Mouse (Mus musculus): ENCODE measurements at regions not wholly inside any gene's neighbourhood (a gene's known extent, or its start where the extent isn't known, plus 50 kb on each side); places are given as distances from the start of the nearest gene placed in this dataset.

- DNase-seq (ENCODE audit: low read depth, low spot score): no peak
Measured at GRCm38 (mm10) chr15:85674191-85674984, 60.4 kb upstream of the Ppara start.

- no peak for DNase-seq (ENCODE audit: low read depth, low spot score)
Measured at GRCm38 (mm10) chr15:85675126-85675525, 59.7 kb upstream of the Ppara start.

DNA sequence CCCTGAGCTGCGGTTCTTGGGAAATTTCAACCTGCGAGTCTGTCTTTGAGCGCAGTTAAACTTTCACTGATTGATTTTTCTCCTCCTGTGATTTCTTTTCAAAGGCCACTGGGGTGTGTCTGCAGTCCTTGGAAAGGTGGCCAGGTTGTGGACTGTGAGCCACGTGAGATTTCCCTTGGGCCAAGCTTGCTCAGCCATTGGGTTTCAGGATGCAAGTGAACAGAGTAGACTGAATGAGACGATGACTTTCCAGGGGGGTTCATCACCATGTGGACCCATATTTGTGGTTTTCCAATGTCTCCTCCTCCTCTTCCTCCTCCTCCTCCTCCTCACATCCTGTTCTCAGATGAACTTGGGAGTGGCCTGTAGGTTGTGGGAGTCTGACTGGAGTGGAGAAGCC is 59.0 kb upstream of the Ppara start:
- DNase-seq (ENCODE audit: low read depth, low spot score): no peak

DNA sequence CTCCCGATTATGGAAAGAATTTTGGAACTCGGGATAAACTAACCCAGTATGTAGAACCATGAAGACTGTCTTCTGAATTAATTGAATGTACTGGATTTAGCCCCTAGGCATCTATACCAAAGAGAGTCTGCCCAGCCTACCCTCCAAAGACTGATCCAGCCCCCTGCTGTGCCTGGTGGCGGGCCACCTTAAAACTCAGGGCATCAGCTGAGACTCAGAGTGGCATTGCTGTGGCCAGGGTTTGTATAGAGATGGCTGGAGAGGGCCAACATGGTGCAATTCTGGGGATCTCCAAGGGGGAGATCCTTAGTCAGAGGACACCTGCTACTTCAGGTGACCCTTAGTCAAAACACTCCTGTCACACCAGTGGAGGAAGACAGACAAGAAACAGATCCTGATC is 58.6 kb upstream of the Ppara start:
- DNase-seq (ENCODE audit: low read depth, low spot score): no peak

GRCm38 (mm10) chr15:85676871-85677270 is 57.9 kb upstream of the Ppara start:
- DNase-seq (ENCODE audit: low read depth, low spot score): no peak

GRCm38 (mm10) chr15:85677381-85677780 is 57.4 kb upstream of the Ppara start:
- DNase-seq (ENCODE audit: low read depth, low spot score): no peak

DNA sequence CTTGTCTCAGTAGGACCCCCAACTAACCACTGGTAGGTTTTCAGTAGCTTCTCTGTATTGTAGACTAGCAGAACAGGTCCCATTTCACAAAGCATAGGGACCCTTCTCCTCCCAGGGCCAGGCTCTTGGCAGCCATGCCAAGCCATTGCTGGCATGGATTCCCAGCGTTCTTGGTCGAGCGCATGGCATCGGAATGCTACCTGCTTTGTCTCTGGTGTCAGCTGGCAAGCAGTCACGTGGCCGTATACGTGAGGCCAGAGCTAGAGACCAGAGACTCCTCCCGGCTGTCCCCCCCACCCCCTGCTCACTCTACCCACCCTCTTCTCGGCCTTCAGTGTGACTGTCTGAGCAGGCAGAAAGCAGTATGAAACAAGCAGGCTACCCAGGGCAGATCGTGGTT is 56.9 kb upstream of the Ppara start:
- no peak for DNase-seq (ENCODE audit: low read depth, low spot score)

DNA sequence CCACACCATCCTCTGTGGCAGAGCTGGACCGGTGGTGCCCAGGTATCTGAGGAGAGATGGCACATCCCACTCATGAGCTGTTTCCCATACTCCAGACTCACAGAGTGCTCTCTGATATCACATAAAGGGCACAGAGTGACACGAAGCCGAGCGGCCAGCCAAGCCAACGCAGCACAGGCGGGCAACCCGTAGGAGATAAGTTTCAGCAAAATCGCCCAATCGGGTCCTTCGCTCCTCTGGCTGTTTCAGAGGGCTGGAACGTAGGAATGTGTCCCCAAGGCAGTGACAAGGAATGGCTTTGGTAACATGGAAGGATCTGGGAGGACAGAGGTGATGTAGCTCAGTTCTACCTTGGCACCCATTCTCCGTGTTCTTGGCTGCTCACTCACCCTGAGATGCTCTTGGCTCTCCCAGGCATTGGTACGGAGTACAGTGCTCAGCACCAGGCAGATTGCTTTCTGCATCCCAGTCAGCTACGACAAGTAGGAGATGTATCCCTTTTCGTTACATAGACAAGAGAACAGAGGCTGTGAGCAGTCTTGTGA is 56.4 kb upstream of the Ppara start:
- DNase-seq (ENCODE audit: low read depth, low spot score): no peak

- no peak for DNase-seq (ENCODE audit: low read depth, low spot score)
Measured at GRCm38 (mm10) chr15:85678981-85679708, 55.6 kb upstream of the Ppara start.

- no peak for DNase-seq (ENCODE audit: low read depth, low spot score)
Measured at GRCm38 (mm10) chr15:85679864-85680428, 54.8 kb upstream of the Ppara start.

DNA sequence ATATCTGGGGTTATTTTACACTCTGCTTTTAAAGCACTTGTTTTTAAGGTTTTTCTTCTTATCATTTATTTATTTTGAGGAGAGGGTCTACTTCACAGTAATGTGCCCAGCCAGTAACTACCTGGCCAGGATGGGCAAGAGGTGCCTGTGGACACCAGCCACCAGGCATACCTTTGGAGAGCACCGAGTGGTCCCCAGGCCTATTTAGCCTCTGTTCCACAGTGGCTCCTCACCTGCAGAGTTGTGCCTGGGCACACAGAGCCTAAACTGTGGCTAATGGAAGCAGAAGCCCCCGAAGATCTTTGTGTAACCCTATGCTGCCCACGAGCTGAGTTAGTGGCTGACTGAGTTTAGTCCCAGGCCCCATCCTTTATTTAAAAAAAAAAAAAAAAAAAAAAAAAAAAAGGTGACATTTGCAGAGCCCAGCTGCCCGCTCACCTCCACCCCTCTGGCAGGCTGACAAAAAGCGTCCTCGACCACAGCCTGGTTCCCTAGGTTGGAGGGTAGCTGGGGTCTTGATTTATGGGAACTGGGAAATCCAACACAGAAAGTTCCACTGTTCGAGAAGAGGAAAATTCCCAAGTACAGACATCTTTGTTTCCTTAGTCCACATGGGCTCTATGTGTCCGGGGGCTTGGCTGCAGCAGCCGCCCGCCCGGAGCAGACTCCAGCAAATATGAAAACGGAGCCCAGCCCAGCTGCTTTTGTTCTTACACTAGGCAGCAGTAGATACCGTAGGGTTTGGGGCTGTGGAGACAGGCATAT is 54.1 kb upstream of the Ppara start:
- no peak for DNase-seq (ENCODE audit: low read depth, low spot score)

DNA sequence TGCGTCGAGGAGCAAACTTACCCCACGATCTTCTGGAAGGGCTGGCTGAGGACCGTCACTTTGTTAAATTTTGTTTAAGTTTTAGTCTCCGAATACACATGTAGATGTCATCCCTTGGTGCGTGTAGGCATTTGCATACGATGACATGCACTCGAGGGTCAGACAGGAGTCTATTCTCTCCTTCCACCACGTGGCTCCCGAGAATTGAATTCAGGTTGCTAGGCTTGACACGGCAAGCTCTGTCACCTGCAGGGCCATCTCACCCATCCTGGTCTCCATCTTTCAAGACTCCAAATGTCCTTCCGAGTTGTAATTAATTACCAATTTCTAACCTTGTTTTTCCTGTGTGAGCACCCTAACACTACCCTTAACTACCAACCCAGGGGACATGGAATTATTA is 52.7 kb upstream of the Ppara start:
- no peak for DNase-seq (ENCODE audit: low read depth, low spot score)

- DNase-seq (ENCODE audit: low read depth, low spot score): no peak
Measured at GRCm38 (mm10) chr15:85682780-85683179, 52.0 kb upstream of the Ppara start.

GRCm38 (mm10) chr15:85683271-85683670 is 51.5 kb upstream of the Ppara start:
- no peak for DNase-seq (ENCODE audit: low read depth, low spot score)

GRCm38 (mm10) chr15:85683716-85684115 is 51.1 kb upstream of the Ppara start:
- DNase-seq (ENCODE audit: low read depth, low spot score): no peak

GRCm38 (mm10) chr15:85684164-85684708 is 50.5 kb upstream of the Ppara start:
- DNase-seq (ENCODE audit: low read depth, low spot score): no peak

DNA sequence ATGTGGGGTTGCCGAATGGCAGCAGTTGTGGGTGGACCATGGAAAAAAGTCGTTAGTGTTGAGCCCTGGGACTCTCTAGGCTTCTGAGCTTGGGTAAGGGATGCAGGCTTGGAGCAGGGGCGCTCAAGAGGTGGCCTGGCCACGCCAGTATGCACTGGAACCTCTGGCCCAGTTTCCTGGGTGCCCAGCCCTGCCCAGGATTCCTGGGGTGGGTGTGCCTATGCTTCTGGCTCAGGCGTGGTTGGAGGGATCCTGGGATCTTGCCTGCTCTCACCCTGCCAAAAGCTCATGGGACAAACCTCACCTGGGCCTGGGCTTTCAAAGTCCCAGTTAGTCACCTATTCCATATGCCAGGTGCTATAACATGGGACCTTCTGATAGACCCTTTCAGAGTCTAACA is 49.9 kb upstream of the Ppara start:
- DNase-seq (ENCODE audit: low read depth, low spot score): no peak
